Mouse (Mus musculus): ENCODE data around the gene Dscam.

DNA sequence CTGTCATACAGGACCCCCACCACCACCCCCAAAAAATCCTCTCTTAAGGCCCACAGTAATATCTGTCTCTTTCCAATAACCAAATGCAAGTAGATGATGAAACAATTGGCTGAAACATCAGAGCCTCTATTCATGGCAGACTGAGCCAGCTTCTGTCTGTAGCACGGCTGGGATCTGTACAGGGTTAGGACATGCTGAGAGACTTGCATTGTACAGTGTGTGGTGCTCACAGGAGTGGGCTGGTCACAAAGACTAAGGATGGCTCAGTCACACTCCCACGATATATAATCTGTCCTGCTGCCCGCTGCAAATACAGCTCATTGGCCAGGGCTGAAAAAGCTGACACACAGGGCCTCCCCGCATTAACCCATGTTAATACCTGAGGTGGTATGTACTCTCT is 474.7 kb downstream of the Dscam start:
- no peak for TF ChIP-seq CTCF (IDR thresholded peaks at IDR 0.05; ENCODE audit: extremely low read depth, insufficient read depth, insufficient read length, insufficient replicate concordance)
- TF ChIP-seq POLR2A (IDR thresholded peaks at IDR 0.05; ENCODE audit: low read depth, low read length): no peak
